Mouse (Mus musculus) megakaryocyte, adult 5-6 weeks (primary cell): ENCODE data around the gene Smoc2. TPM values are rescaled to one million over a fixed set of nuclear protein-coding genes. Genes with fewer than 3 reads are reported as not detected.

Experiments
- ATAC-seq: 2 replicates; pipeline ENCODE4 v1.8.0; 2016; ENCODE audit warnings: mild to moderate bottlenecking, inconsistent platforms; ENCODE audit not compliant: poor library complexity, severe bottlenecking
- total RNA-seq, 2 experiments: library from RNA; stranded (forward) in 1 of 2; stranded (reverse) in 1 of 2; fragments of 153-499, 151-499 nt in 1 of 2; fragments of 221-1000, 200-1000 nt in 1 of 2; gene quantifications; 2 replicates each; pipeline versions ENCODE4 v1.2.3 to v1.2.4; 2015 to 2017

Smoc2 gene
- total RNA-seq, 2 experiments from 2014 or later = not detected

- no peak for ATAC-seq
Observed at GRCm38 (mm10) chr17:14277310-14277709, 2.0 kb upstream of the Smoc2 start.

DNA sequence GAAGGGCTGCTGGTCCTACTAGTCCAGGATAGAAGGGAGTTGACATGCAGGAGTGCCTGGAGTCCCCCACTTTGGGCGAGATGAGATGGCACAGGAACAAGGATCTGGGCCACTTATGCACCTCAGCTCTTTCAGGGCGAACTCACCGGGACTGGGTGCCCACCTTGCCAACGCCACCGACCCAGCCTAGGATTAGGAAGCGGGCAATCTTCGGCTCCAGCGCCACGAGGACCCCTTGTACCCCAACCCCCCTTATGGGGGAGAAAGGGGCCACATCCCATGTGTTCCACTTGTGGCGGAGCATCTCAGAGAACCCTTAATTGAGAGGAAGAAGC is 627 bp downstream of the Smoc2 start:
- no peak for ATAC-seq

DNA sequence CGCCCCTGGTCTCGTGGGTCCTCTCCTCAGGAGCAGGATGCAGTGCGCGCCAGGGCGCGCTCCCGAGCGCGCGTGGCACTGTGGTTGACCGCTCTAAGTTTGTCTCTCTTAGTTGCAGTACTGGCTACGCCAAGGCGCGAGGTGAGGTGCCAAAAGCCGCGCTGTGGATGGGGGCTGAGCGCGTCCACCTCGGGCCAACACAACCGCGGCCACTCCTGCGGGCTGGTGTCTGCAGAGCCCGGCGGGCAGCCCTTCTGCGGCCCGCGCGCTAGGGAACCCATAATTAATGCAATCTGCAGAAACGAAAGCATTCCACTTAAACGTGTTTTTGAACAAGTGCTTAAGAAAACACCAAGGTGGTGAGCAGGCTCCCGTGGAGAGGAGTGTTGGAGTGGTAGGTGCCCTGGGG is 1.1 kb downstream of the Smoc2 start:
- no peak for ATAC-seq

DNA sequence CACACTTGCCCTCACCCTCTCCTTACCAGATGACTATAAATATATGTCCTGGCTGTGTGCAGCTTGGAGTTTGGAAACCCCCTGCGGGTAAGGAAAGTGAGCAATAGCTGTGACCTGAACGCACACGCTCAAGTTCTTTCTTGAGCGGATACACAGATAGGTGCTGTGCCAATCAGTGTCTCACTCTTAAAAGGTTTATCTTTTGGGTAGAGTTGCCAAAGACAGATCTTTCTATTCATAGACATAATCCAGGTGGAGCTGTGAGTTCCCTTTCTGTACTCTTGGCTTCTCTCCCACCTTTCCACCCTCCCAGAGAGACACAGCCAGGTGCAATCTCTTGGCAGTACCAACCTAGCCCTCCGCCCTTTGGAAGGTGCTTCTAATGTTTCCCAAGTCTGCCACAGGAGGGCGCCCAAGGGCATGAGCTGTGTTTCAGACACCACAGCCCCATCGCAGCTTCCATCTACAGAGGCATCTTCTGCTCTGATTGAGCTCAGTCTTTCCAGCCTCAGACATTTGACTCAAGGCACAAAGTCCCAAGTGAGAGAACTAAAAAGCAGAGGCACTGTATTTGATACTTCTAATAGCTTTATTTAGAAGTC is 8.8 kb downstream of the Smoc2 start:
- no peak for ATAC-seq

DNA sequence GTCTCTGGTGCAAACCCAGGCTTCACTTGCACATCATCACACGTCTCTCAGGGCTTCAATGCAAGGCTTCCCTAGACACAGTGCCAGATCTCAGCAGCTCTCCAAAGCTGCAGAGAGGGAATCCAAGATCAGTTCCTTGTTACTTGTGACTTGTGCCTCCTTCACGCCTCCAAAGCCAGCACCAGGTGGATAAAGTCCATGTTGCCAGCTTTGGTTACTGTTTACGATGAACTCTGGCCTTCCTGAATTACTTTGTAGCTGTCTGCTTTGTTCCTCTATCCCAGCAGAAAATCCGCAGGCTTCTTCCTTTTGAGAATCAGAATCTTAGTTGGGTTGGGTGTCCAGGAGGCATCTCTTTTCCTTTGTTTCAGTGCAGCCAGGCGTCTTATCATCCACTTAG is 14.3 kb downstream of the Smoc2 start:
- ATAC-seq = no peak

DNA sequence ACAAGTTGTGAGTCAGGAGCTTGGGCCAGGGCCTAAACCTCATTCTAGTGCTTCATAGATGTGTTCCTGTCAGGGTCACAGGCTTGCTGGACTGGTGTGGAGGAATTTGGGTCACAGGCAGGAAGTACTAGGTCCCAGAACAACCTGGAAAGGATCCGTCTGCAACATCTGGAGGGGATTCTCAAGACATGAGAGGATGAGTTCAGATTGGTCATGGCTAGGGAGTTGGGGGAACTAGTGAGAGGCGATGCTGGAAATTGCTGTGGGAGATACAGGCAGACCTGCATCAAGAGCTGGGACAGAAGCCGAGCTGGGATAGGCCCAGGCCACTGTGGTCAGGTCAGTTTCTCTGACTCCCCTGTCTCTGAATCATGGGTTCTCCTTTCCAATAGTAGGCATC is 15.8 kb downstream of the Smoc2 start:
- no peak for ATAC-seq

DNA sequence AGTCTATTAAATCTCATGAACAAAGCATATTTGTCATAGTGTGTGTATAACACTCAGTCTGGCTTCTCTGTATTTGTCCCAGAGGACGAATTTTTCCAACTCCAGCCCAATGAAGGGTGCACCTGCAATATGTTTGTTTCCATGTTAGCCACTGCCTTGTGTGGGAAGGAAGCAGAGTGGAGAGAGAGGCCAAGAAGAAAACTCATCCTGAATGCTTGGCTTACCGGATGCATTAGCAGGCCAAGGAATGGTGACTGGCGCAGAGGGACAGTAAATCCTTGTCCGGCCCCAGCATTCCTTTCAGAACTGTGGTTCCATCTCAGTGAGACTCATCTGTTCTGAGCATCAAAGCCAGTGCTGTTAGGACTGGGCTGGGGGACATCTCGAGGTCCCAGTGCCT is 21.1 kb downstream of the Smoc2 start:
- no peak for ATAC-seq

DNA sequence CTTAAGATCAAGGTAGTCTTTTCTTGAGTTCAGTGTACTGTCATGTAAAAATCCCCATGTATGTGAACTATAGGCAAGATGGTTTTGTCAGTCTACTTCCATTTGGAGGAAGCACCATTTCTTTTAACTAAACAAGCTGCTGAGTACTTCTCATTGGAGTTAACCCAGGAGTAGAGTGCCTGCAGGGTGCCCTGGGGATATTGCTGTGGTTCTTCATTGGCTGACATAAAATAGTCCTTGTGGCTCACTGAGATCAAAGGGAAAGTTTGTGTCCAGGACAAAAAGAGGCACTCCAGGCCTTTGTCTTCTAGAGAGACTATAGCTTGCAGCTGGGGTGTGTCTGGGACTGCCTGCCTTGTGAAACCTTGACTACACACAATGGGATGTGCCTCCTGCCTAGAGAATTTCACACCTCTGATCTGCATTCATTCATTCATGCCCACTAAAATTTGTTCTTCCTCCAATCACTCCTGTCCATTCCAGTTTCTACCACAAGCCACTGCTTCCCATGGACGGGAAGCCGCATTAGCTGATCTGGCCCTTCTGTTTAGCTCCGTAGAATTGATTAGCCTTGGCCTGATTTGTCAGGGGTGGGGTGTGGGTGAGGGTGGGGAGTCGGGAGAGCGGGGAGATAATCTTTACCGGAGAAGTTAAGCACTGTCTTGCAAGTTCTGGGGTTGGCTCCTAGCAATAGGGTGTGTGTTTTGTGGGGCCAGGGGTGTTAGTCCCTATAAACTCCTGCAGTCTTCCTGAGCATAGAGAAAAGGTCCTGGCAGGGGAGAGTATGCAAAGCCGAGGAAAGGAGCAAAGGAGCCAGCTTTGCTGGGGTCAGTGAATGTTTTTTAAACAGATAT is 22.4 kb downstream of the Smoc2 start:
- ATAC-seq = no peak

- ATAC-seq = no peak
Observed at GRCm38 (mm10) chr17:14302356-14302755, 23.1 kb downstream of the Smoc2 start.

GRCm38 (mm10) chr17:14303722-14304121 is 24.4 kb downstream of the Smoc2 start:
- ATAC-seq = no peak

DNA sequence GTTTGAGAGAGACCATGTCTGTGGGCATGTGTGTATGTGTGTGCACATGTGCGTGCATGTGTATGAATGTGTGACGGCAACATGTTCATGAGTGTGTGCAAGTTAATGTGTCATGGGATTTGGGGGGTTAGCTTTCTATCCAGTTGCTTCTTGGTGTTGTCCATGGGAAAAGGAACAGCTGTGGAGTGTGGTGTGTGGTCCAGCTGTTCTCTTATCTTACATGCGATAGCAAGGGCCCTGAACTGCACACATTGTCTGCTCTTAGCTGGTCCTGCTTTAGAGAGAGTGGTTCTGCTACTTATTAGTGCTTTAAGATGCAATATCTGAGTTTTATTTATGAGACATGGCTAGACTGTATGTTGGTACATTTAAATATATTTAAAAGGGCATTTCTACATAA is 30.6 kb downstream of the Smoc2 start:
- no peak for ATAC-seq

DNA sequence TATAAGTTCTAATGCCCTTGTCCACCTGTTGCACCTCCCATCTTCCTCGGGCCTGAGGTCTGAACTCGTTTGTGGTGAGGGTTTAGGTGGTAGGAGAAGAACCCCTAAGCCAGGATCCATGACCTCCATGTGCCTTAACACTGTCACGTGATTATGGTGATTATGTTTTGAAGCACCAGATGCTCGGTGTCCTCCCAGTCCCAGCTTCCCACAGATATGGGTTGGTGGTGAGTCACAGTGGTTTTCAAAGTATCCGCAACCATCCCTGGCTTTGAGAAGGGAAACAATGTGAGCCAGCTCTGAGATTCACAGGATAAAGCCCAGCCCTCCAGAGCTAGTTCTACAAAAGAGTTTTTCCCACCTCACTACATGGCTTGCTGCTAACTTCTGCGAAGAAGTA is 33.1 kb downstream of the Smoc2 start:
- no peak for ATAC-seq

DNA sequence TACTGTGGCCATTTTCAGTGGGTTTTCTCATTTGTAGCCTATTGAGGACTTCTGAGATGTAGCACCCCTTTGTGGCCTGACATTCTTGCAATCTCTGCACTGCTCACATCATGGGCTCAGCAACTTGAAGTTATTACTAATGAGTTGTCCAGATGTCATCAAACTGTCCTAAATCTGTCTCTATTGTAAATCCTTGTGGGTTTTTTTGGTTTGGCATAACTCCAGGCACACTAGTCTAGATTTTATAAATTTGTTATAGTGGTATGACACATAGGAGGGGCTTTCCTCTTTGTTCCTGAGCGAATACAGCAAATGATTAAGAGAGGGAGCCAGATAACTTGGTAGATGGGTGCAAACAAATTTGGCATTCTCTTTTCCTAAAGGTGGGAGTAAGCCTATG is 35.0 kb downstream of the Smoc2 start:
- no peak for ATAC-seq

- no peak for ATAC-seq
Observed at GRCm38 (mm10) chr17:14316536-14316935, 37.2 kb downstream of the Smoc2 start.

GRCm38 (mm10) chr17:14317439-14317838 is 38.1 kb downstream of the Smoc2 start:
- ATAC-seq = no peak

GRCm38 (mm10) chr17:14326156-14326555 is 46.9 kb downstream of the Smoc2 start:
- ATAC-seq = no peak

- ATAC-seq = no peak
Observed at GRCm38 (mm10) chr17:14328037-14328436, 48.7 kb downstream of the Smoc2 start.

GRCm38 (mm10) chr17:14330498-14330897 is 51.2 kb downstream of the Smoc2 start:
- no peak for ATAC-seq

DNA sequence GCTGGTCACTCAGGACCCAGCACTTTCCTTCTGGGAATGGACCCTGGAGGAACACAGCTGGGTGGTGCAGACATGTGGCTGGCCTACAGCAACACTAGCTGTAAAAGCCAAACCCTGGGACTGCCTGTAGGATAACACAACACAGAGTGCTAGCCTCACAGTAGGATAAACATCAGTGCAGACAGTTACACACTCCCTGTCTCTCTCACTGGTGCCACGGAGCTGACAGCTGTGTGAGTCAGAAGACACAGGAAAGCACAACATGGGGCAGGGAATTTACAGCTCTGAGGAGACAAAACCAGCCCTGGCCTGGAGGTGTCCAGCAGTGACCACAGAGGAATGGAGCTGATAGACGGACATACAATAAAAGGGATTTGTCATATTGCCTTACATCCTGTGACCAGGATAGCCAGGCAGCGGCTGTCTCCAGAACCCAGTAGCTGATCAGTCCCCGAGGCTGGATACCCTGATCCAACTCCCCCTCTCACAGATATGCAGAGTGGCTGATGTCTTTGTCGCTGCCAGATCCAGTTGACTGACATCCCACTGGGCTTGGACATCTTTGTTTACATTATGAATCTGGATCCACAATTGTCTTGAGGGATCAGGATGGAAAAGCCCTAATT is 60.7 kb downstream of the Smoc2 start:
- no peak for ATAC-seq

- no peak for ATAC-seq
Observed at GRCm38 (mm10) chr17:14340736-14341135, 61.4 kb downstream of the Smoc2 start.

DNA sequence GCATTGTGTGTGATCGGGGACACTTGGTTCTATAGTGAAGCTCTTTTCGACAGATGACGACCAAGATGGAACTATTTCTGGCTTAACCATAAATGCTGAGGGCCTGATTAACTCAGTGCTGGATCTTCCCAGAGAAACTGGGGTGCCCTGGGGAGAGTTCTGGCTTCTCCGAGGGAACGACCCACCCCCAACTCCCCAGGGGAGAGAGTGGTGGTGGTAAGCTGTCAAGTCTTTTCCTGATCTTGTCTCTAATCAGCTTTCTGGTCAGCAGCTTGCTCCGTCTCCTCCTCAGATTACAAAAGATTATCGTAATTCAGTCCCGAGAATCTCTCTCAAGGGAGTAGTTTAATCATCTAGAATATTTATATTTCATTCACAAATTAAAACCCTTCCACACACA is 63.2 kb downstream of the Smoc2 start:
- no peak for ATAC-seq

DNA sequence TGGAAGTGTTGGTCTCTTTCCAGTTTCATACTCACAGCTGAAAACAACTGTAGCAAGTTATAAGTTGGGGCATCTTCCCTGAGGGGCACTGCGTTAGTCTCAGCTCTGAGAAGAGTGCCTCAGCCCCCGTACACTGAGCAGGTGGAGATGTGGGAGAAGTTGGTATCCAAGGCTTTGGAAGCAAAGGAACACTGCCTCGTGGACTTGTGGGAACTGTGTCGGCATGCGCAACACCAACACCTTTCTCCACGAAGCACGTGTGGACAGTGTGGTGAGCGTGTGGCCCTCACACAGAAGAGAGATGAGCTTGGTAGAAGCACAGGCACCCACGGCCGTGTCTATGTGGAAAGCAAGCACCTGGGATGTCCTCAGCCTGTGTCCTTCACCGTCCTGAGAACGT is 64.1 kb downstream of the Smoc2 start:
- ATAC-seq = no peak
